Mouse (Mus musculus): ENCODE measurements around the gene Elmo2.

- TF ChIP-seq CTCF (IDR thresholded peaks at IDR 0.05; ENCODE audit: borderline replicate concordance, control insufficient read depth, extremely low read depth, insufficient read depth, low read length, poor library complexity) = no peak
- TF ChIP-seq POLR2A (IDR thresholded peaks at IDR 0.05; ENCODE audit: control insufficient read depth, extremely low read depth, insufficient read depth, low read length, poor library complexity) = no peak
Measured at GRCm38 (mm10) chr2:165323484-165323883, 2.8 kb downstream of the Elmo2 start.

Measured in thymus, adult 2 months (tissue).